Mouse (Mus musculus): ENCODE measurements around the gene Abcc12. TPM values are rescaled to one million over a fixed set of nuclear protein-coding genes. Genes with fewer than 3 reads are reported as not detected.

The Abcc12 gene
- total RNA-seq, 2 experiments from 2014 or later, result not detected

DNA sequence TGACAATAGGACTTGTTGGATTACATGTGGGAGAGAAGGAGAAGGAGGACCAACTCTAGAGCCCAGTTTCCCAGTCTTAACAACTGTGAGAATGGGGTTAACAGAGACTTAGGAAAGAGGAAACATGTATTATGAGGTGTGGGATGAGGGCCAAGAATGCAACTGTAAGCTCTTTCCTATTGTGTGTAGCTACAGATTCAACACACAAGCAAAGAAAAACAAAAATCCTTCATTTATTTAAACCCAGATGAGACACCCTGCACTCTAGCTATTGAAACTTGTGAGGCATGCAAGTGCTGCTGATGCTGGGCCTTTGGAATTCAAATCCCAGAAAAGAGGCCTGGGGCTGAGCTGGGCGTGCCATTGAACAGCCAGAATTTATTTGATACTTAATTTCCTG lies 18.7 kb downstream of the Abcc12 start:
- Histone ChIP-seq H3K4me3 (no peak overlapping the region), H3K27ac (no peak overlapping the region)
- intact Hi-C loops (cut with DNase I), result no loop called here
- no peak for DNase-seq
- TF ChIP-seq CTCF (IDR thresholded peaks at IDR 0.05), result no peak

DNA sequence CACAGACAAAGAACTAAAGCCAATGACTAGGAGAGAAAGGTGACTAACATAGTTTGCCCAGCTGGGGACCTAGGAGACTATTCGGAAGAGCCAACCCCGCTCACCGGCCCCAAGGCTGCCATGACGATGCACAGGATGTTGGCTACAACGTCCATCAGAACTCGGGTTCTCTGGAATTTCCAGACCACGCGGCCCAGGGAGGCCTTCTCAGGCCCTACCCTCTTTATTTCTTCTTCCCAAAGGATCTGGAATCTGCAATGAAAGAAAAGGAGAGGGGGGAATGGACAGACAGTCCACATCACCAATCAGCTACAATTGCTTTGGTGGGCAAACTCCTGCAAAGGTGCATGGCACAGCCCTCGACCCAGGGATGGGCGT lies 19.8 kb downstream of the Abcc12 start:
- DNase-seq, result no peak
- no peak for TF ChIP-seq CTCF (IDR thresholded peaks at IDR 0.05)
- no peak overlapping the region for H3K27ac ChIP-seq
- intact Hi-C loops (cut with DNase I), result no loop called here
- H3K4me3 ChIP-seq, result no peak overlapping the region

DNA sequence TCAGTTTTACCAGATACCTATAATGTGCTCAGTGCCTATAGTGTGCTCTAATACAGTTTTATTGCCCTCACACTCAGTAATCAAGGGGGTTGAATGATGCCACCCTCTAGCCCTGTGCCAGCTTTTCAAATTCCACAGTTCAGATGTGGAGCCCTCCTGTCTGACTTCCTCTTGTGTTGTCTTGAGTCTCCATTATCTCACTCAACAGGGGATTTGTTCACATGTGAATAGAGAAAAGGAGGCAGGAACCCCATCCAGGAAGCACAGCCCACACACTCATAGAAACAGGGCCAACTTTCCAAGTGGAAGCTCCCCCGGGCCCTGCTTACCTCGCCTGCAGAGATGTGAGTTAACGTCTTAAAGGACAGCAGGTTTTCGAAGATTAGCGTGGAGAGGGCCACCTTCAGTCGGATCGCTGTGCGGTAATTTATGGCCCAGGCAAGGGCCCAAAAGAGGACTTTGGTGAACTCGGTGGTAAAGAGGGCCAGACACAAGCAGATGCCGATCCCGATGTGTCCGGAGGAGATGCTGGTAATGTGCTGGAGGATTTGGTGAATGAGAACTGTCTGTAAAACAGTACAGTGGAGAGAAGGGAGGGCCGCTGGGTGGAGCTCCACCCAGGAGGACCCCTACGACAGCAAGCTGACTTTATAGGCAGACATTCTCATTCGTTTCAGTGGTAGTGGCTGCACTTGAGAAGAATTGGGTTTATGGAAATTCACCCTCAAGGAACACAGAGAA lies 20.4 kb downstream of the Abcc12 start:
- TF ChIP-seq CTCF (IDR thresholded peaks at IDR 0.05), result no peak
- intact Hi-C loops (cut with DNase I), result no loop called here
- no peak for DNase-seq
- no peak overlapping the region for H3K4me3 ChIP-seq
- H3K27ac ChIP-seq, result no peak overlapping the region

DNA sequence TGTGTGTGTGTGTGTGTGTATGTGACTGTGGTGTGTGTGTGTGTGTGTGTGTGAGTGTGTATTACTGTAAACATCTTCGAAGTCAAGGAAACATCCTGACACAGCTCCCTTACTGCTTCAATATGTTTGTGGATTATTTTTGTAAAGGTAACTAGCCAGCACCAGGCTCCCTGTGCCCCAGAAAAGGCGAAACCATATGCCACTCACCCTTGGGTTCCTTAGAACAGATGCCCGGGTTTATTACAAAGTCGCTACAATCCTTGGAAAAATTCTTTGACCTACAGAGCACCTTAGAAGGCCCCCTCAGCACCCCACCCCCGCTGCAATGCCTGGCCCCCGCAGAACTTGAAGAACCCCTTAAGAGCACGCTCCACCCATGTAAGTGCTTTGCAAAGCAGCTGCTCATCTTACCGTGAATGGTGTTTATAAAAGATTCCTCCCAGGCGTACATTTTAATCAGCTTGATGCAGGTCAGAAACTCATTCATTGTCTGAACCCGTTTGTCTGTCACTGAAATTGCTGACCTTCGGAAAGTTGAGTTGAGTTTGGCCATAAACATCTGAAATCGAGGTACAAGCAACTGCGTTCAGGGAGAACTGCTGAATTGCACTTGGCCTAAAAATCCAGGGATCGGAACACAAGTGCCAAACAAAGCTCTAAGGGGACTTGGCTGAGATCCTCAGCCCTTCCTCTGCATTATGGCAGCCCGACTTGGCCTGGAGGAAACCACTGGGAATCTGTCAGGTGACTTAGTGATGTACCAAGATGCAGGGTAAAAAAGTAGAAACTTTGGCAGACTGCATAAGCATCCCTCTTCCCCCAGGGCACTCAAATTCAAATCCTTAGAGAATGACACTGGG lies 23.1 kb downstream of the Abcc12 start:
- intact Hi-C loops (cut with DNase I), result no loop called here
- no peak for DNase-seq
- H3K27ac ChIP-seq, result no peak overlapping the region
- TF ChIP-seq CTCF (IDR thresholded peaks at IDR 0.05), result no peak
- H3K4me3 ChIP-seq, result no peak overlapping the region

DNA sequence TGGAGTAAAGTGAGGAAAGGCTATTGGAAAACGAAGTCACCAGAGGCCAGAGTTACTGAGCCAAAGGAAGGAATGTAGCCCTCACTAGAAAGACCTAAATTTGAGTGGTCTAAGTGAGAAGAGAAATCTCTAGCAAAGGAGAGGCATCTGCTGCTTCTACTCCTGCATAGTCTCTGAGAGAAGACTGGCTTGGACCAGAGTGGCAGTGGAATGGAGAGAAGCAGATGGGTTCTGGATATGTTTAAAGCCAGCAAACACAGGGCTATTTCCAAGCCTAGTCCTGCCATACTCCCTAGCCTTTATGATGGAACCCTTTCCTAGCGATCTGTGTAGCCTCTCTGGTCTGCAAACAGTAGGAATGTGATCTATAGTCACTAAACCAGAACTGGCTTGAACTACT lies 24.9 kb downstream of the Abcc12 start:
- intact Hi-C loops (cut with DNase I), result no loop called here
- no peak overlapping the region for H3K27ac ChIP-seq
- no peak for TF ChIP-seq CTCF (IDR thresholded peaks at IDR 0.05)
- no peak for DNase-seq
- no peak overlapping the region for H3K4me3 ChIP-seq

DNA sequence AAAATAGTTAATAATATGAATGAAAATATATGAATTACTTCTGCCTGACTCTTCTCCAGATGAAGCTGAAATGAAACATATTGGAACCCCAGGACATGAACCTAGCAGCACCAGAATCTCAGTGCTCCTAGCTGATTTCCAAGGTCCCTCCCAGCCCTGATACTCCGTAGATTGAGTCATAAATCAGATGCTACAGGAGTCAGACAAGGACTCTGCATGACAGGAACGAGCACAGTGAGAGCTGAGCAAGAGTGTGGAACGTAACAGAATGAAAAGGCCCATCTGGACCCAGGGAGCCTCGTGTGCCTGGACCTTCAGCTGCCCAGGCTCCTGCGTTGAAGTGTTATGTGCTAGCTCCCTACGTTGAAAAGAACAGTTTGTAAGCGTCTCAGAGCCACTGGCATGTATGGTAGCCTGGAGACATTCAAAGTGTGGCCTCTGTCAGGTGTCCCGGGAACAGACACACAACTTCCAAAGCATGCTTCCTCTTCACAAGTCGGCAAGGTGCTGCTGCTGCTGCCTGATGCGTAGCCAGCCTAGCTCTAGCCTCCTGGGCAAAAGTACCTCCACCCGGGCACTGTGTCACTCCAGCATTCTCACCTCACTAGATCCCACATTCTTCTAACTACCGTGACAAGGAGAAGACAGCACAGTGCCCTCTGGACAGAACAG lies 26.1 kb downstream of the Abcc12 start:
- Histone ChIP-seq H3K4me3 (no peak overlapping the region), H3K27ac (no peak overlapping the region)
- TF ChIP-seq CTCF (IDR thresholded peaks at IDR 0.05), result no peak
- intact Hi-C loops (cut with DNase I), result no loop called here
- DNase-seq, result no peak

DNA sequence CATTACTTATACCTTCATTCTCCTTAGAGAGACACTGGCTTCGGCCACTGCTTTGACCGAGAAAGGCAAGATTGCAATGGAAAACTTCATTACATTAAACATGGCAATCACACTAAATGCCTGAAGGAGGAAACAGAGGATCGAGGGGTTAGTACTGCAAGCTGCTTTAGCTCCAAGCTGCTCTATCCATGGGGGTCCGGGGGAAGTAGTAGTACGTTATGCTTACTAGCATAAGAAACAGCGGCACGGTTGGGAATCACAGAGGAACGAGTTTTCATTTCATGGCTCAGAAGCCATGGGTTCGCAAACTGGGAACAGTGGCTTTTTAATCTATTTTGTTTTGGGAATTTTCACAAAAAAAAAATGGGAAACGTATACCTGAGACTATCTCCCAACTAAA lies 30.0 kb downstream of the Abcc12 start:
- no peak for TF ChIP-seq CTCF (IDR thresholded peaks at IDR 0.05)

DNA sequence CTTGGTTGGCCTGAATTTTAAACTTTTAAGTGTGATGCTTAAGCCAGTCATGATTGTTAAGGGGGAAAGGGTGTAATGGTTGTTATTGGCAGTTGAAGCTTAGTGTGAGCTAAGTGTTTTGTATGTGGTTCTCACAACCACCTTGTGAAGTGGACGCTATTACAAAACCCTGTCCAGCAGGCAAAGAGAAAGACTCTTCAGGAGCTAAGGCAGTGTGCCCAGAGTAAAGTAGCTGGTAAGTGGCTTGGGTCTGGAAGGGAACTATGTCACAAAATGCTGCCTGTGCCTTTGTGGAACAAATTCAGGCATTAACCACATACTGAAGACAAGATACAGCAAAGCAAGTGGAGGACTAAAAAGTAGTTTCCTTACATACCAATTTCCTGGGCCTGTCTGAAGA lies 34.5 kb downstream of the Abcc12 start:
- intact Hi-C loops (cut with DNase I), result no loop called here
- Histone ChIP-seq H3K4me3 (no peak overlapping the region), H3K27ac (no peak overlapping the region)
- no peak for DNase-seq
- no peak for TF ChIP-seq CTCF (IDR thresholded peaks at IDR 0.05)

More for the DNA sequence above, 30.0 kb downstream of the Abcc12 start:
- Histone ChIP-seq H3K4me3 (no peak overlapping the region), H3K27ac (no peak overlapping the region)
- no peak for DNase-seq
- intact Hi-C loops (cut with DNase I), result no loop called here

DNA sequence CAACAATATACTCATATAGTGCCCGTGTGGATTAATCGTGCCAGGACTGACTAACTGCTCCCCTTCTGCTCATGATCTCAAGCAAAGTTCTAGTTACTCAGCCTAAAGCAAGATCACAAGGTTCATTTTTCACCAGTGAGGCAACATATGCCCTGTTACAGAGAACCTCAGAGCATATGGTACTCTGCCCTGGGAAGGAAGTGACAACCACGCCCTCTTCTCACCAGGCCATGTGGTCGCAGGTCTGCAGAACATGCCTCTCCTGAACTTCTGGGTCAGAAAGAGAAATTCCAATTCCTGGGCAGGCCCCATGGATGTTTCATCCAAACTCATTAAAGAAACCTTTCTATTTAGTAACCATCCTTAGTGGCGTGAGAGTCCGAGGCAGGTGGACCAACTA lies 39.6 kb downstream of the Abcc12 start:
- H3K27ac ChIP-seq, result no peak overlapping the region
- no peak overlapping the region for H3K4me3 ChIP-seq
- intact Hi-C loops (cut with DNase I), result no loop called here
- TF ChIP-seq CTCF (IDR thresholded peaks at IDR 0.05), result no peak
- no peak for DNase-seq

DNA sequence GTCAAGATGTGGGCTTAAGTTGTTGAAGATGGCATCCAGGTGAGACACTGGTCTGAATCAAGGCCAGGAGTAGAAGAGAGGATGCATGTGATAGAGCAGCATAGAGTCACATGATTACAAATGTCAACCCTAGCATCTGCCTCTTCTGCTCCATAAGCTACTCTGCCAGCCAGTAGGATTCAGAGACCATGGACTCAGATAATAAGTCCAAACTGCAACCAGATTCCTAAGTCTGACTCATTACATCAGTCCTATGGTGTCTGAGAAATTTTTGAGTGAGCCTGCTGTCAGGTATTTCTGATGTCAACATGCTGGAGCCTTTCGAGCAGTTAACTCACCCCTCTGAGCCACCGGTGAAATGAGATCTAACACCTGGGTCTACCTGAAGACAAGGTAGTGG lies 40.1 kb downstream of the Abcc12 start:
- Histone ChIP-seq H3K4me3 (no peak overlapping the region), H3K27ac (no peak overlapping the region)
- no peak for TF ChIP-seq CTCF (IDR thresholded peaks at IDR 0.05)
- intact Hi-C loops (cut with DNase I), result no loop called here
- no peak for DNase-seq

DNA sequence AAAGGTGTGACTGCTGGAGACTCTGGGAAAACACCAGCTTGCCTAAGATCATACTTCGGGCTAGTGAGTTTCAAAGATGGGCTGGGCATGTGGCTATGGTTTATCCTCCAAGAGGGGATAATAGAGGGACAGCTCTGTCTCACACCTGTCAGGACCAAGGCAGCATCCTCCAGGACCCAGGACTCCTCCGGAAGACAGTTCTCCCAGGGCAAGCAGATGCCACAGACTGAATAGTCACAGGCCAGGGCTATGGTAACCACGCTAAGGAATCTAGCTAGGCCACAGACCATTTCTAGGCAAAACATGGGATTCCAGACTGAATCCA lies 43.9 kb downstream of the Abcc12 start:
- Histone ChIP-seq H3K4me3 (no peak overlapping the region), H3K27ac (no peak overlapping the region)
- intact Hi-C loops (cut with DNase I), result loop anchor here (5.0 kb wide), 1 partner anchor 839 kb away; no protein-coding TSS in a partner anchor
- DNase-seq, result no peak
- no peak for TF ChIP-seq CTCF (IDR thresholded peaks at IDR 0.05)

DNA sequence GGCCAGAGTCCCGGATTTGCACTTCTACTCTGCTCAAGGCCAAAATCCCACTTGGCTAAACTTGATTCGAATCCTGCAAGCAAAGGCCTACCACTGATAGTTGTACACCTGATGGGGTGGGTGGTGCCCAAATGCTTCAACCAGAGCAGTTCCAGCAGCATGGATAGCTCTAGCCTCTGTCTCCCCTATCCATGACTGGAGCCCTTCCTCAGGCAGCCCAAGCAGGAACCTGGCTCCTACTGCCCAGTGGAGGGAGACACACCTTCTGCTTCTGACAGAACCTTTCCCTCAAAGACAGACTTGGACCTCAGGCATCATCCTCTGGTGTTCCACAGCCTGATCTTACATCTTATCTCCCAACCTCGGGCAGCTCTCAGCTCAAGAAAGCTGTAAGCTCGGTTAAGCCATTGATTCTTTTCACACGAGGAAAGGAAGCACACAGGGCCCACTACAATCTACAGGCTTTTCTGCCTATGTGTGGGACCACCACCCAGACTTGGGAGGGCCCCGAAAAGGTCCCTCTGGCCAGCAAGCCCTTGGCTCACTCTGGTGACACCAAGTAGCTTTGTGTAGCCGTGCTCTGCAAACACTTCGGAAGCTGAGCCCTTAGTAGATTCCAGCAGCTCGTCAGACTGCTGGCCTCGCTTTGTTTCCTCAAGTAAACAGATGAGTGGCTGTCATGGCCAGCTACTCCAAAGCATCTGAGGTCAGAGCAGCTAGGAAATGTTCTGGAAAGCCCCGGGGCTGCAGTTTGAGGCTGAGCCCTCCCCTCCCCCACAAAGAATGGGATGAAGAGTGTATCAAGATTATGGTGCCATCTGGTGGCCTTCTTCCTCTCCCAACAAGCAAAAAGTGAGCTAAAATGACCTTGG lies 44.5 kb downstream of the Abcc12 start:
- peak; percentile 74 for DNase-seq
- TF ChIP-seq CTCF (IDR thresholded peaks at IDR 0.05), result peak; percentile 76
- peak overlapping the region; percentile 72 for H3K27ac ChIP-seq
- peak overlapping the region; percentile 57 for H3K4me3 ChIP-seq
- intact Hi-C loops (cut with DNase I), result loop anchor here (5.0 kb wide), 1 partner anchor 839 kb away; no protein-coding TSS in a partner anchor
